Mouse (Mus musculus): ENCODE measurements at regions not wholly inside any gene's neighbourhood (a gene's known extent, or its start where the extent isn't known, plus 50 kb on each side); places are given as distances from the start of the nearest gene placed in this dataset.

DNA sequence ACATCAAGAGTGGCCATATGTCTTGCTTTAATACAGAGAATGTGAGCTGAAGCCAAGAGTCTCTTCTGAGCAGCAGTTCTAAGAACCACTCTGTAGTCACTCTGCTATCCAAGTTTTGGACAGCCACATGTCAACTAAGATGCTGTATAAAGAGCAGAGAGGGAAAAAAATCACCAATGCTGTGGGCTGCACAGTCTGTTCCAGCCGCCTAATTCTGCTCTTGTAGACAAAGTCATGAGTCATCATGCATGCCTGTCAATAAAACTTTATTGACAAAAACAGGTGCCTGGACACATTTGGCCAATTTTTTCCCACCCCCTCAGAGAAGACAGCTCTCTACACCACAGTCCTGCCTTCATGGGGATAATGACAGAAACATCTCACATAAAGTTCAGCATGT, 185.7 kb upstream of the Dapk1 start:
- TF ChIP-seq CTCF (IDR thresholded peaks at IDR 0.05; ENCODE audit: borderline replicate concordance, insufficient read depth, low read depth, low read length) (no peak), POLR2A (IDR thresholded peaks at IDR 0.05; ENCODE audit: borderline replicate concordance, insufficient read depth, low read length) (no peak)

Data from cerebellum, adult 2 months (tissue).